Mouse (Mus musculus): ENCODE results near the gene Vstm5. TPM values are rescaled to one million over a fixed set of nuclear protein-coding genes. Genes with fewer than 3 reads are reported as not detected.
A peak's percentile ranks its signal among the peaks of the same experiment; 100 is the strongest.
"Not testable (repeated sequence)": the region's sequence is repeated elsewhere in the genome, so short reads cannot be mapped to it uniquely, and the experiment has no call there.

Vstm5 gene
- polyA plus RNA-seq (2012; rRNA removed) = 1.4 and 2.1 TPM in 2 replicates

GRCm38 (mm10) chr9:15239042-15239925 lies at the start of gene Vstm5:
TSS of gene Vstm5 (plus strand) at chr9:15239045.
- Histone ChIP-seq H3K4me1 (ENCODE audit: control insufficient read depth, insufficient read depth, low read length) (peaks cover 4% of the 10 kb centered on the region; the same call in 1 of the 2 replicates), H3K4me3 (replicated peaks; ENCODE audit: extremely low read depth, low read depth, low read length) (peak within 1 kb of the TSS; percentile 44)
- WGBS = 5% methylated on average over 35 of the region's 35 CpGs
- TF ChIP-seq POLR2A (IDR thresholded peaks at IDR 0.05; ENCODE audit: borderline replicate concordance, extremely low read depth, low read depth, low read length) = no peak
- TF ChIP-seq CTCF (IDR thresholded peaks at IDR 0.05; ENCODE audit: insufficient read depth, low read length) = no peak
- peak; percentile 9 for DNase-seq

DNA sequence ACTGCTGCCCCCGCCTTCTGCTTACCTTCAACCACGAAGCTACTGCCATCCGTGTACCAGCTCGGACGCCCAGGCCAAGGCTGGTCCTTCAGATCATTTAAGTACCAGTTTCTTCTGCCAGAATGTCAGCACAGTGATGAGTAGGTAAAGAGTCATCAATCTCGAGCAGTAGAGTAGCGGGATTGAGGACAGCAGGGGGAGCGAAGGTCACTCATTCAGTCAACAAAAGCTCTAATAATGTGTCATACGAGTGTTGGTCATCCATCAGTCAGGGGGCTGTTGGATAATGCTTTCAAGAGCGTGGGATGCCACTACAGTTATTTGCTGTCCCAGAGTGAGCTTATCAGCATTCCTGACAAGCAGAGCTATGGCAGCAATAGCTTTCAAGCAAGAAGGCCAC lies 44.0 kb upstream of the Vstm5 start:
- WGBS = 47% methylated on average over 10 of the region's 10 CpGs
- not testable (repeated sequence) for H3K4me3 ChIP-seq (replicated peaks; ENCODE audit: extremely low read depth, low read depth, low read length); H3K4me1 ChIP-seq (ENCODE audit: control insufficient read depth, insufficient read depth, low read length); DNase-seq

DNA sequence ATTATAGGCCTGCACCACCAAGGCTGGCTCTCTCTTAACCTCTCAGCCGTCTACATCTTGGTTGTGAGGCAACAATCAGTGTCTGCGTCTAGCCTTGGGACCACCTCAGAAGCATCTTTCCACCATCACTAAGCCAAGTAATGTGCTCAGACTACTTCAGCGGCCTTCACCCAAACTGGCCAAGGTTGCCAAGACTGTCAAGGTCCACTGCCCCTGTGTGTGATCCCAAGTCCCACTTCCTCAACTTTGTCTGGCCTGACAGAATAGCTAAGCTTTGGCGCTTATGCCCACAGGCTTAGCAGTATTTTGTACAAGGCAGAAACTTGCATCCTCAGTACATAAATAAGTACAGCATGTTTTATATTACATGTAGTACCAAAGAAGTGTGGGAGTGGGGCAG lies 32.2 kb upstream of the Vstm5 start:
- Histone ChIP-seq H3K4me3 (replicated peaks; ENCODE audit: extremely low read depth, low read depth, low read length) (no peak overlapping the region), H3K4me1 (ENCODE audit: control insufficient read depth, insufficient read depth, low read length) (no peaks in the 10 kb centered on the region)
- TF ChIP-seq CTCF (IDR thresholded peaks at IDR 0.05; ENCODE audit: insufficient read depth, low read length) = no peak
- no peak for DNase-seq
- 91% methylated on average over 4 of the region's 4 CpGs for WGBS

GRCm38 (mm10) chr9:15209320-15209719 lies 29.5 kb upstream of the Vstm5 start:
- Histone ChIP-seq H3K4me3 (replicated peaks; ENCODE audit: extremely low read depth, low read depth, low read length) (no peak overlapping the region), H3K4me1 (ENCODE audit: control insufficient read depth, insufficient read depth, low read length) (no peaks in the 10 kb centered on the region)
- DNase-seq = no peak
- WGBS = 43% methylated on average over 2 of the region's 2 CpGs
- TF ChIP-seq POLR2A (IDR thresholded peaks at IDR 0.05; ENCODE audit: borderline replicate concordance, extremely low read depth, low read depth, low read length) = no peak
- no peak for TF ChIP-seq CTCF (IDR thresholded peaks at IDR 0.05; ENCODE audit: insufficient read depth, low read length)

GRCm38 (mm10) chr9:15211876-15212275 lies 27.0 kb upstream of the Vstm5 start:
- WGBS = 65% methylated on average over 3 of the region's 3 CpGs
- TF ChIP-seq POLR2A (IDR thresholded peaks at IDR 0.05; ENCODE audit: borderline replicate concordance, extremely low read depth, low read depth, low read length) (no peak), CTCF (IDR thresholded peaks at IDR 0.05; ENCODE audit: insufficient read depth, low read length) (no peak)
- DNase-seq = no peak
- Histone ChIP-seq H3K4me1 (ENCODE audit: control insufficient read depth, insufficient read depth, low read length) (no peaks in the 10 kb centered on the region), H3K4me3 (replicated peaks; ENCODE audit: extremely low read depth, low read depth, low read length) (no peak overlapping the region)

DNA sequence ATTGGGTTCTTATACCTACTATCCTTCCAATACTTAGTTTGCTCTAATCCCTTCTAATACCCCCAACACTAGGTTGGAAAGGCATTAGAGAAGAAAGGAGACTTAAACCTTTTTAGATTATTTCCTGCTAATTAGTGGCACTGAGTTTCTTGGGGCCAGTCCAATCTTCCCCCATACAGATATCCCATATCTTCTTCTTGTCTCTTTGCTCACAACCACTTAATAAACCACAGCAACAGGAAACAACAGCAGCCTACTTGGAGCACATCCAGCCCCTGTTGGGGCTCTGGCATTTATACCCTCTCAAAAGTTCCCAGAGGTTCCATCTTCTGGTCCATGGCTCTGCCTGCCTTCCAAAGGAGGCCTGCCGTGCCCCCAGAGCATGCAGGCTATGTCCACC lies 25.1 kb upstream of the Vstm5 start:
- WGBS = 64% methylated on average over 1 of the region's 1 CpGs
- TF ChIP-seq CTCF (IDR thresholded peaks at IDR 0.05; ENCODE audit: insufficient read depth, low read length) (no peak), POLR2A (IDR thresholded peaks at IDR 0.05; ENCODE audit: borderline replicate concordance, extremely low read depth, low read depth, low read length) (no peak)

GRCm38 (mm10) chr9:15224912-15225311 lies 13.9 kb upstream of the Vstm5 start:
- no peak overlapping the region for H3K4me3 ChIP-seq (replicated peaks; ENCODE audit: extremely low read depth, low read depth, low read length)
- 40% methylated on average over 2 of the region's 2 CpGs for WGBS
- TF ChIP-seq POLR2A (IDR thresholded peaks at IDR 0.05; ENCODE audit: borderline replicate concordance, extremely low read depth, low read depth, low read length) (no peak), CTCF (IDR thresholded peaks at IDR 0.05; ENCODE audit: insufficient read depth, low read length) (no peak)
- DNase-seq = no peak
- no peaks in the 10 kb centered on the region for H3K4me1 ChIP-seq (ENCODE audit: control insufficient read depth, insufficient read depth, low read length)

More for the DNA sequence above, 25.1 kb upstream of the Vstm5 start:
- no peak for DNase-seq
- Histone ChIP-seq H3K4me3 (replicated peaks; ENCODE audit: extremely low read depth, low read depth, low read length) (no peak overlapping the region), H3K4me1 (ENCODE audit: control insufficient read depth, insufficient read depth, low read length) (no peaks in the 10 kb centered on the region)

DNA sequence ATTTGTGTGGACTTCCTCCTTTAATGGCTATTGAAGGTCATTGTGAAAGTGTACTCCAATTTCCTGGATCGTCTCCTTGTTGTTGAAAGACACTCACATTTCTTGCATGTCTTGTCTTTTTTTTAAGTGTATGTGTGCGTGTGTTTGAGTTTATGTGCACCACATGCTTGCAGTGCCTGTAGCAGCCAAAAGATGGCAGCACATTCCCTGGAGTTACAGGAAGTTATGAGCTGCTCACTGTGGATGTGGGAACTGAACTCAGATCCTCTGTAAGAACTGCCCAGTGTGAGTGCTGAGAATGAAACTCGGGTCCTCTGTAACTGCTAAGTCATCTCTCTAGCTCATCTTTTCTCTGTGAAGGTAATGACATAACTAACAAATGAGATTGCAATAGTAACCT lies 6.4 kb upstream of the Vstm5 start:
- H3K4me1 ChIP-seq (ENCODE audit: control insufficient read depth, insufficient read depth, low read length) = peaks cover 2% of the 10 kb centered on the region; the same call in 1 of the 2 replicates
- no peak for TF ChIP-seq CTCF (IDR thresholded peaks at IDR 0.05; ENCODE audit: insufficient read depth, low read length)
- 91% methylated on average over 3 of the region's 3 CpGs for WGBS
- no peak for DNase-seq
- H3K4me3 ChIP-seq (replicated peaks; ENCODE audit: extremely low read depth, low read depth, low read length) = no peak overlapping the region

GRCm38 (mm10) chr9:15233604-15234003 lies 5.2 kb upstream of the Vstm5 start:
- peaks cover 4% of the 10 kb centered on the region; the same call in 1 of the 2 replicates for H3K4me1 ChIP-seq (ENCODE audit: control insufficient read depth, insufficient read depth, low read length)
- WGBS = 79% methylated on average over 1 of the region's 1 CpGs

DNA sequence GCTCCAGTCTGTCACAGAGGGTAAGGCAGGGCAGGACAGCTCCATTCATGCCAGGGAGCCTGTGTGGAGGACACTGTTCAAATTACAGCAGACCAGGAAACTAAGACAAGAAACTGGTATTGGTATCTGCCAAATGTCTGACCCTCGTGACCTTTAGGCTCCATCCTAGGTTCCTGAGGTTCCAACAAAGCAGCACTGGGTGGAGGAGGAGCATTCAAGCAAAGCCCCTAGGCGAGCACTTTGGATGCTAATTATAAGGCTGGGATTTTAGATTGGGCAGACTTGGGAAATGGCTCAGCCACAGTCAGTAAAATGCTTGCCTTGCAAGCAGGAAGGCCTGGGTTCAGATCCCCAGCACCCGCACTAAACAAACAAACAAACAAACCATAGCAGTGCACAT lies 2.9 kb upstream of the Vstm5 start:
- TF ChIP-seq CTCF (IDR thresholded peaks at IDR 0.05; ENCODE audit: insufficient read depth, low read length) = no peak
- no peak for TF ChIP-seq POLR2A (IDR thresholded peaks at IDR 0.05; ENCODE audit: borderline replicate concordance, extremely low read depth, low read depth, low read length)
- H3K4me1 ChIP-seq (ENCODE audit: control insufficient read depth, insufficient read depth, low read length) = peaks cover 4% of the 10 kb centered on the region; the same call in 1 of the 2 replicates
- WGBS = 88% methylated on average over 3 of the region's 3 CpGs
- no peak overlapping the region for H3K4me3 ChIP-seq (replicated peaks; ENCODE audit: extremely low read depth, low read depth, low read length)
- no peak for DNase-seq

More at GRCm38 (mm10) chr9:15233604-15234003, 5.2 kb upstream of the Vstm5 start:
- DNase-seq = no peak
- TF ChIP-seq CTCF (IDR thresholded peaks at IDR 0.05; ENCODE audit: insufficient read depth, low read length) = no peak
- no peak for TF ChIP-seq POLR2A (IDR thresholded peaks at IDR 0.05; ENCODE audit: borderline replicate concordance, extremely low read depth, low read depth, low read length)
- H3K4me3 ChIP-seq (replicated peaks; ENCODE audit: extremely low read depth, low read depth, low read length) = no peak overlapping the region
